Mouse (Mus musculus) CD4-positive, CD25-positive, alpha-beta regulatory T cell, adult 2 months (primary cell): Measurements from ENCODE around the gene Adssl1.

Experiments used
- DNase-seq: peaks from one replicate; pipeline ENCODE4 v3.0.0-alpha.2; 2012; ENCODE audit warnings: low read depth, low spot score

Gene Adssl1

DNA sequence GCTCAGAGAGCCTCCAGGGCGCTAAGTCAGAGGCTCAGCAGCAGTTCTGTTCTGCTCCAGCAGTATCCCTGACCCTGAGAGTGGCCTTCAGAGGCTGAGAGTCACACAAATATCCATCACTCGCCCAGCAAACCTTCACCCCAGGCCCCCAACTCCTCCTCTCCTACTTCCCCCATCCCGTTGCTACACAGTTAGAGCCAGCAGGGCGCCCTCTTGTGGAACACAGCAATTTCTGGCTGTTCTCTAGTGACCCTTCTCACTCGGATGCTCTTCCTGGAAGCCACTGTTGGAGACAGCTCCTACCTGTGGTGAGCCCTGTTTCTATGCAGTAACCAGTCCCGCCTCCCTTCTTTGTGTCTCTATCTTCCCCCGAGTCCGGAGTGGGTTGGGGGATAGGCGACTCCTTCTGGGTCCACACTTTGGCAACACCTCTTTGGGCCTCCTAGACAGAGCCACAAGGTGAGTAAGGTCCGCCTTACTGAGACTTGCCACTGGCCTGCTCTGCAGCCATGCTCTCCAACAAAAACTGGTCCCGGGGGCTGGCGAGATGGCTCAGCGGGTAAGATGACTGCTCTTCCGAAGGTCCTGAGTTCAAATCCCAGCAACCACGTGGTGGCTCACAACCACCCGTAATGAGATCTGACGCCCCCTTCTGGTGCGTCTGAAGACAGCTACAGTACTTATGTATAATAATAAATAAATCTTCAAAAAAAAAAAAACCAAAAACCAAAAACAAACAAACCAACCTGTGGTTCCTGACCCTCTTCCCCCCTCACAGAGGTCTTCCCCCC, 55.6 kb downstream of the Adssl1 start:
- DNase-seq = peak; percentile 93

DNA sequence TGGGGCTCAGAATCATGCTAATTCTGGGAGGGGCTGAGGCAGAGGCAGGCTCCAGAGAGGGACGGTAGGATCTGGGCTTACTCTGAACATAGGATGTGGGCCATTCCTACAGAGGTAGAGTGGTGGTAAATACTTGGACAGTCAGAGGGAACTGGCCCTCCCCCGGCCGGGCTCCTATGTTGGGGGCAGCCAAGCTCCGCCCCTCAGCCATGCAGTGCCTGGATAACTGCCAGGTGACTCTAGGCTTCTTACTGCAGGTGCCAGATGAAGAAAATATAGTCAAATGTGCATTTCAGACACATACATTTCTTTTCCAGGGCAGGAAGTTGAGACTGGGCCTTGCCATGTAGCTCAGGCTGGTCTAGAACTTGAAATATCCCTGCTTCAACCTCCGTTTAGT, 57.2 kb downstream of the Adssl1 start:
- no peak for DNase-seq

DNA sequence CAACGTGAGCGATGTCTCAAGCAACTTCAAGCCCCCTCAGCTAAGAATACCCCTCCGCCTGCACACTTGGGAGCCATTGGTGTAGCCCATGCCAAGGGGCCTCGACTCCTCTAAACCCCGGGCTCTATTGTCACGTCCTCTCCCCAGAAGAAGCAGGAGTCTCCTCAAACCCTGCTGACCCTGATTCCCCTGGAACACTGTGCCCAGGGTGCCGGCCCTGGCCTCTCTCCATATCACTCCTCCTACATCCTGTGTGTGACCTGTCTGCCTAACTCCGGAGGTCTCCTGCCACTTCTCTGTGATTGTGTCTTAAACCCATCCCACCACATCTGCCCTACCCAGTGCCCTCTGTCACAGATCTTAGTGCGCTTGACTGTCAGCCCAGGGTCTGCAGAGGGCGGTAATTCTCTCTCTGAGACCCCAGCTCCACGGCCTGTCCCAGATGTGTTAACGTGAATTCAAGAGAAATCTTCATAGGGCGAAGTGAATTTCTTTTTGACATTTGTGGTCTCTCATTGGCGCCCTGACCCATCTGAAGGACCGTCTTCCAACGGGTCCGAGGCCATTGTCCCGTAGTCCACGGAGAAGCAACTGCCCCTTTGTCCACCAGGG, 58.2 kb downstream of the Adssl1 start:
- no peak for DNase-seq

DNA sequence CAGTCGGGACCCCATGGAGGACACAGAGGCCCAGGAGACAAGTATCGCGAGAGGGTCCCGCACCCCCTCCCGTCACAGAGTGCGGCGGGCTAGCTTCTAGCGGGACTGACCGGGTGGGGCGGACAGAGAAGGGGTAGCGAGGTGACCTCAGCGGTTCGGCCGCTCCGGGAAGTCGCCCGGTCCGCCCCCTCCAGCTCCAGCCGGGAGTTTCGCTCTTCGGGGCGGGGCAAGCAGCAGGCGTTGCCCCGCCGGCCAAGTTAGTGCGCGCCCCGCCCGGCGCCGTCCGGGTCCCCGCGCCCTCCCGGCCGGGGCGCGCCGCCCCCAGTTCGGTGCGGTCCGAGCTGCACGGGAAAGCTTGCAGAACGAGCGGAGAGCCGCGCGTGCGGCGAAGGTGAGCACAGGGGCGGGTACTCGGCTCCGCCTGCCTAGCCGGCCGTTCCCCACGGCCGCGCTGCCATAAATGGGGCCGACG, 58.7 kb downstream of the Adssl1 start, which contains the start of gene Zbtb42:
Zbtb42 (plus strand) TSS at position 274 of the 472 bp plus-strand sequence.
- DNase-seq = peak; percentile 51

DNA sequence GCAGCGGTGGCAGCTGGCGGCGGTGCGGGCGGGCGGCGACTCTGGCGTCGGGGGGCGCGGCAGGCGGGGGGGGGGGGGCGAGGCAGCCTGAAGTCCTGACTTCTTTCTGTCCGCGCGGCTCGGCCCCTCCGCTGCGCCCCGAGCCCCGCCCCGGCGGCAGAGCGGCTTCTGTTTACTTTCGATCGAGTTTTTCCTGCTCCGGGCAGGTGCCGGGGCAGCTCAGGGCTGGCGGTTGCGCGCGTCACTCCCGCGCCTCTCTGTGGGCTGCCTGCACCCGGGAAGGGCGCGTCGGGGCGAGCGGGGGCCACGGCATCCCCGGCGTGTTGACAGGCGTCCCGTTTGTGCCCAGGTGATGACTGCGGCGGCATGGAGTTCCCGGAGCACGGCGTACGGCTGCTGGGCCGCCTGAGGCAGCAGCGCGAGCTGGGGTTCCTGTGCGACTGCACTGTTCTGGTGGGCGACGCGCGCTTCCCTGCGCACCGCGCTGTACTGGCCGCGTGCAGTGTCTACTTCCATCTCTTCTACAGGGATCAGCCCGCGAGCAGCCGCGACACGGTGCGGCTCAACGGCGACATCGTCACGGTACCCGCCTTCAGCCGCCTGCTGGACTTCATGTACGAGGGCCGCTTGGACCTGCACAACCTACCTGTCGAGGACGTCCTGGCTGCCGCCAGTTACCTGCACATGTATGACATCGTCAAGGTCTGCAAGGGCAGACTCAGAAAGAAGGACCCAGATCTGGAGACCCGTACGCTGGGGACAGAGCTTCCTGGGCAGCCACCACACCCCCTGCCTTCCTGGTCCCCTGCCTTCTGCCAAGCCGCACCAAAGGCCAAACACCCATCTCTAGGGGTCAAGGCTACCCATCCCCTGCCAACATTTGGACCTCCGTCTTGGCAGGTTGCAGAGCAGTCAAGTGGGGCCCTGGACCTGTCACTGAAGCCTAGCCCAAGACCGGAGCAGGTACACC, 59.5 kb downstream of the Adssl1 start:
- DNase-seq = peak; percentile 66

DNA sequence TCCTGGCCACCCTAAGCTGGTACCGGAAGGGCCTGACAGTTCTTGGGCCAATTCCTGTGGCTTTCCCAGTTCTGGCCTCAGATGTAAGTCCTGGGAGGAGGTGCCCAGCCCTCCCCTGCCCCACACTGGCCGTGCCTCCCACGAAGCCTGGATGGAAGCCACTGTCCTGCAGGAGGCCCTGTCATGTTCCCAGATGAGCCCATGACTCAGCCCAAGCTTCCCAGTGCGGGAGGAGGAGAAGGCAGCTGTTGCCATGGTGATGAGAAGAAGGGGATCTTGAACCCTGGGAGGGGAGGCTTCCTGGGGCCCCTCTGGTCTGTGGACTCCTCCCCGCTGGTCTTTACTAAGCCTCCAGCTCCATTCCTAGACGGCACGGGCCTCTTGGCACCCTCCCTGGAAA, 63.5 kb downstream of the Adssl1 start:
- no peak for DNase-seq

DNA sequence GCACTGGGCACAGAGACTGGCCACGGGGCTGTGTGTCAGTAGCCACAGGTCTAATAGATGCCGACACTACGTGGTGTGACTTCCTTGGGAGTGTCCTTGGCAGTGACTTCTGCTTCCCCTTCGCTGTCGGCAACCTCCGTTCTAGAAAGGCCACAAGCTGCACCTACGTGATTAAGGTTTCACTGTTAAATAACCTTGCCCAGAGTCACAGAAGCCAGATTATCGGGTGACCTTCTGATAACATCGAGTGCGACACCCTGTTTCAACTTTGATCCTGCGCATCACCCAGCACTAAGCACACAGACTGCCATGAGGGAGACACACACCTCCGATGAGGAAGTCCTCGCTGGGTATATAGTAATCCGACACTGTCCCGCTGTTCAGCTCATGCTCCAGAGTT, 68.6 kb downstream of the Adssl1 start:
- DNase-seq = peak; percentile 28
